Mouse (Mus musculus) midbrain, embryonic 13.5 days (tissue): ENCODE data around the gene Grik2. TPM values are rescaled to one million over a fixed set of nuclear protein-coding genes. Genes with fewer than 3 reads are reported as not detected.

Experiments
- ATAC-seq: fragments of 200-750 bp; cut with Nextera tagmentation; 2 replicates; pipeline ENCODE4 v1.8.0; 2017; ENCODE audit warnings: mild to moderate bottlenecking, moderate TSS enrichment, moderate library complexity
- H3K27ac ChIP-seq: fragments of 300-500 bp; sonication (generic); 2 replicates; pipeline ENCODE4 v1.5.1; 2015; ENCODE audit warnings: inconsistent platforms, mild to moderate bottlenecking, moderate library complexity
- H3K27me3 ChIP-seq: fragments of 300-500 bp; sonication (generic); 2 replicates; pipeline ENCODE4 v1.6.1; 2015; ENCODE audit warnings: mild to moderate bottlenecking, inconsistent platforms
- H3K36me3 ChIP-seq: fragments of 300-500 bp; sonication (generic); 2 replicates; pipeline ENCODE4 v1.6.1; 2015; ENCODE audit warnings: mild to moderate bottlenecking, inconsistent platforms
- H3K4me1 ChIP-seq: fragments of 300-500 bp; sonication (generic); replicated peaks from 2 replicates; pipeline ENCODE4 v1.6.1; 2015; ENCODE audit warnings: inconsistent platforms
- H3K4me2 ChIP-seq: fragments of 300-500 bp; sonication (generic); replicated peaks from 2 replicates; pipeline ENCODE4 v1.6.1; 2015; ENCODE audit warnings: moderate library complexity, mild to moderate bottlenecking, inconsistent platforms
- H3K4me3 ChIP-seq: fragments of 300-500 bp; sonication (generic); replicated peaks from 2 replicates; pipeline ENCODE4 v1.5.1; 2015; ENCODE audit warnings: mild to moderate bottlenecking, inconsistent platforms
- H3K9ac ChIP-seq: fragments of 300-500 bp; sonication (generic); replicated peaks from 2 replicates; pipeline ENCODE4 v1.6.1; 2015; ENCODE audit warnings: mild to moderate bottlenecking, inconsistent platforms
- H3K9me3 ChIP-seq: fragments of 300-500 bp; sonication (generic); 2 replicates; pipeline ENCODE4 v1.6.1; 2016; ENCODE audit warnings: mild to moderate bottlenecking, inconsistent platforms
- WGBS: fragments of 180-500 bp; shearing (Covaris S2); methylation state at CpG from one replicate; pipeline ENCODE4 v1.1.7; 2015; 5-methylcytosine and 5-hydroxymethylcytosine counted together
- polyA plus RNA-seq: library from polyadenylated mRNA; unstranded; fragments of >200 nt; fragmentation: Nextera tagmentation; extraction: Ambion mirVana; gene quantifications from 2 replicates; pipeline ENCODE4 v1.2.1, GENCODE M21; 2015

Grik2 gene
- polyA plus RNA-seq, 1 experiment from 2014 or later: 31.2 TPM

- H3K4me3 ChIP-seq: no peak overlapping the region
- H3K4me2 ChIP-seq: no peak overlapping the region
- H3K9ac ChIP-seq: no peak overlapping the region
- WGBS: 81% methylated on average over 2 of the region's 2 CpGs
- no peaks in the 10 kb centered on the region for H3K27me3 ChIP-seq
- H3K4me1 ChIP-seq: no peaks in the 10 kb centered on the region
- H3K36me3 ChIP-seq: no peaks in the 10 kb centered on the region
- H3K9me3 ChIP-seq: no peaks in the 10 kb centered on the region
- H3K27ac ChIP-seq: no peak overlapping the region
- ATAC-seq: no peak
Measured at GRCm38 (mm10) chr10:49639901-49640300, 148.7 kb downstream of the Grik2 start.

DNA sequence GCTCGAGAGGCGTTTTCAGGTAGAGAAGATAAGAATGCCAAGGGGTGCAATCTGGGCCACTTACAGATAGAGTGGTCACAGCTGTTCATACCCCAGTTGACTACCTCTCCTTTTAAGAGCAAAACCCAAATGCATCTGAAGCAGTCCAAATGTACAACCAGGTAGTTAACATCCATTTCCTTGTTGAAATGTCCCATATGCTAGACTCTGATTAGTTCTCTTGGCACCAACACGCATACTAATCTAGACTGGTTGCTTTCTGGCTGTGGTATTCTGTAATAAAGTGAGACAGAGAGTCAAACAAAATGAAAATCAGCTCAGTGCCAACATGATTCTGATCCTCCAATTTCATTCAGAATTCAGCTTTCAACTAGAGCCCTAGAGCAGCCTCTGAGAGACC, 164.6 kb downstream of the Grik2 start:
- H3K9ac ChIP-seq: no peak overlapping the region
- no peak overlapping the region for H3K4me3 ChIP-seq
- H3K36me3 ChIP-seq: no peaks in the 10 kb centered on the region
- no peak overlapping the region for H3K27ac ChIP-seq
- H3K27me3 ChIP-seq: no peaks in the 10 kb centered on the region
- no peaks in the 10 kb centered on the region for H3K9me3 ChIP-seq
- no peaks in the 10 kb centered on the region for H3K4me1 ChIP-seq
- no peak for ATAC-seq
- 92% methylated on average over 3 of the region's 3 CpGs for WGBS
- no peak overlapping the region for H3K4me2 ChIP-seq

DNA sequence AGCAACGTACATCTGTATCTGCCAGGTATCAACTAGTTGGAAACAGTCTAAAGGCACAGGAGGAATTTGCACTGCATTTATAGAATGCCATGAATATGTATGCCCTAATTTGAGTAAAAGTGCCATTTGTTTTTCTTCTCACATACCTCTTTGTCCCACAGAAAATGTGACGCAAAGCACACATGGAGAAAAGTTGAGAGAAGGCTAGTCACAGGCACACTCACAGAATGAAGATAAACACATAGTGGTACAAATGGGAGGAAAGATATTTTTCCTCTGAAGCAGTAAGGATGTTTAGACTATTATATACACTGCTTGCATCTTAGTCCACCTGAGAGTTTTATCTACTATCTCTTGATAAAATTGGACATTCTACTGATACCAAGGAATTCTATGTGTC, 190.9 kb downstream of the Grik2 start:
- no peak overlapping the region for H3K27ac ChIP-seq
- H3K36me3 ChIP-seq: no peaks in the 10 kb centered on the region
- H3K9ac ChIP-seq: no peak overlapping the region
- WGBS: 59% methylated on average over 2 of the region's 2 CpGs
- no peak overlapping the region for H3K4me3 ChIP-seq
- H3K4me2 ChIP-seq: no peak overlapping the region
- no peak for ATAC-seq
- no peaks in the 10 kb centered on the region for H3K4me1 ChIP-seq
- no peaks in the 10 kb centered on the region for H3K27me3 ChIP-seq
- H3K9me3 ChIP-seq: no peaks in the 10 kb centered on the region

DNA sequence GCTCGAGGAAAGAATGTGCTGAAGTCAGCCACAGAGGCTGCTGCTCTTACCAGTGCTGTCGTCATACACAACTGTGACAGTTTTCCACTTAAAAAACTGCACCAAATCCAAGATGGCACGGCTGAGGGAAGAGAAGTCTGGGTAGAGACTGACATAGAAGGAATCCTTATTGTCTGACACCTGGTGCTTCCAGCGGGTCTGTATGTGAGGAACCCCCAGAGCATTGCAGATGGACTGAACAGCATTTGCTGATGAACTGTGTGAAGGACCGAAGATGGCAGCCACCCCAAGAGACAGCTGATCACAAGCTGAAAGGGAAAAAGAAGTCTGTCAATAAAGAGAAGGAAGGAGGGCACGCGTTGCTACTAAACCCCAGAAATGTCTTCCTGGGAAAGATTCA, 215.1 kb downstream of the Grik2 start:
- no peak overlapping the region for H3K4me2 ChIP-seq
- no peaks in the 10 kb centered on the region for H3K9me3 ChIP-seq
- no peak overlapping the region for H3K27ac ChIP-seq
- H3K27me3 ChIP-seq: no peaks in the 10 kb centered on the region
- H3K4me1 ChIP-seq: no peaks in the 10 kb centered on the region
- no peak overlapping the region for H3K4me3 ChIP-seq
- H3K36me3 ChIP-seq: no peaks in the 10 kb centered on the region; the same call in 1 of the 2 replicates
- no peak for ATAC-seq
- 84% methylated on average over 7 of the region's 7 CpGs for WGBS
- H3K9ac ChIP-seq: no peak overlapping the region

DNA sequence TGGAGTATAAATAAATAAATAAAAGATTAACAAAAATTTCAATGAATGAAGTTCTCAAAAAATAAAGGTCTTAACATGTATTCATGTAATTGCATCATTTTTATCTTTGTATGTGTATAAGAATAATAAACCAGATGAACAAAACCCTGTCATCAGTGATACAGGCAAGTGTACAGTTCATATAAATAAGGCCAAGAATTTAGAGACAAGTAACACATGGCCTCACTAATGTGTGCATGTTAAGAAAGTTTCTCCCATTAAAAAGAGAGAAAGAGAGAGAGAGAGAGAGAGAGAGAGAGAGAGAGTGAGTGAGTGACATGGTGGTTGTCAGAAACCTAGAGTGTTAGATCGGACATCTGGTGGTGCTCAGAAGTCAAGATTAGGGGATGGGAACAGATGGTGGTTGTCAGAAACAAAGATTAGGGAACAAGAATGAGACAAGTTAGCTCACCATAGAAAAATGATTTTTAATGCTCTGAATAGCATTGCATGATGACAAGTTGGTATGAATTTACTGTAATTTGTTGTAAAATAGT, 228.6 kb downstream of the Grik2 start:
- Histone ChIP-seq H3K4me1 (no peaks in the 10 kb centered on the region), H3K27me3 (no peaks in the 10 kb centered on the region), H3K4me2 (no peak overlapping the region), H3K9ac (no peak overlapping the region), H3K9me3 (no peaks in the 10 kb centered on the region), H3K36me3 (no peaks in the 10 kb centered on the region), H3K27ac (no peak overlapping the region), H3K4me3 (no peak overlapping the region)
- 71% methylated on average over 1 of the region's 1 CpGs for WGBS
- ATAC-seq: no peak

GRCm38 (mm10) chr10:49542249-49542648, 246.3 kb downstream of the Grik2 start:
- no peak for ATAC-seq
- WGBS: 67% methylated on average over 1 of the region's 1 CpGs
- H3K9ac ChIP-seq: no peak overlapping the region
- no peaks in the 10 kb centered on the region for H3K27me3 ChIP-seq
- H3K4me1 ChIP-seq: no peaks in the 10 kb centered on the region
- H3K27ac ChIP-seq: no peak overlapping the region
- no peaks in the 10 kb centered on the region for H3K36me3 ChIP-seq
- no peaks in the 10 kb centered on the region for H3K9me3 ChIP-seq
- H3K4me3 ChIP-seq: no peak overlapping the region
- H3K4me2 ChIP-seq: no peak overlapping the region

- Histone ChIP-seq H3K9me3 (no peaks in the 10 kb centered on the region), H3K4me3 (no peak overlapping the region), H3K9ac (no peak overlapping the region), H3K36me3 (no peaks in the 10 kb centered on the region), H3K27ac (no peak overlapping the region), H3K4me1 (no peaks in the 10 kb centered on the region), H3K27me3 (no peaks in the 10 kb centered on the region), H3K4me2 (no peak overlapping the region)
- WGBS: 91% methylated on average over 1 of the region's 1 CpGs
- ATAC-seq: no peak
Measured at GRCm38 (mm10) chr10:49519752-49520151, 268.8 kb downstream of the Grik2 start.

DNA sequence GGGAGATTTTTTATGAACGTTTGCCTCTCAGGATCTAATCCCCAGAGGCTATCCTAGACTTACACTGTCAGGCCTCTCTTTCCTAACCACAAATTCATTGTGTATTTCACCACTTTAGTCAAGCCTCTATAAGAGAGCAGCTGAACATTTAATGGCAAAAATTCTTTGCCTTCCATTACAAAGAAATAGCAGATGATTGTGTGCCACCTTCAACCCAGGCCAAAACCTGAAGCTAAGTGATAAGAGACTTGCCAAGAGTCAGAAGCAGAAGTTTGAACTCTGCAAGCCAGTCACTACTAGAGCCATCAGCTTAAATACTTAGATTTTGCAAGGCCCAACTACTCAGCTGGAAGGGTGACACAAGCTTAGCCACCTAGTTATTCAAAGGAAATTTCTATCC, 287.9 kb downstream of the Grik2 start:
- Histone ChIP-seq H3K9ac (no peak overlapping the region), H3K4me2 (no peak overlapping the region), H3K9me3 (no peaks in the 10 kb centered on the region), H3K4me3 (no peak overlapping the region), H3K27ac (no peak overlapping the region), H3K36me3 (peaks cover 2% of the 10 kb centered on the region; the same call in 1 of the 2 replicates), H3K27me3 (no peaks in the 10 kb centered on the region), H3K4me1 (no peaks in the 10 kb centered on the region)
- no peak for ATAC-seq
- WGBS: 64% methylated on average over 1 of the region's 1 CpGs

DNA sequence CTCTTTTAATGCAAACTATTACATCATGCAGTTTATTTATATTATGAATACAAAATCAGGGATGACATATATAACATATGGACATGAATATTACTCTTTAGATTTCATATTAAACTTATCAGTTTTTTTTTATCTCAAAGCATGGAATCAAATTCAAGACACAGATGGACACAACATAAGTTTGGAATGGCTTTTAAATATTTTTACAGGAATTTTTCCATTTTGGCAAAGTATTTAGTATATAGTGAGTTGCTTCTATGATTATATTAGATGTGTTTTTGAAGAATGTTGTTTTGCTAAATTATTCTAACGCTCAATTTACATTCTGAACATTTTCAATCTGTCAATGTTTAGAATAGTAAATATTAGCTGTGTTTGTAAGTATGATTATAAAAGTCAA, 291.3 kb downstream of the Grik2 start:
- Histone ChIP-seq H3K4me3 (no peak overlapping the region), H3K4me2 (no peak overlapping the region), H3K27me3 (no peaks in the 10 kb centered on the region), H3K4me1 (no peaks in the 10 kb centered on the region), H3K27ac (no peak overlapping the region), H3K36me3 (peaks cover 5% of the 10 kb centered on the region; the same call in 1 of the 2 replicates), H3K9ac (no peak overlapping the region), H3K9me3 (no peaks in the 10 kb centered on the region)
- 97% methylated on average over 1 of the region's 1 CpGs for WGBS
- no peak for ATAC-seq

- H3K27me3 ChIP-seq: no peaks in the 10 kb centered on the region
- ATAC-seq: no peak
- WGBS: 89% methylated on average over 4 of the region's 4 CpGs
- H3K4me1 ChIP-seq: no peaks in the 10 kb centered on the region
- H3K4me3 ChIP-seq: no peak overlapping the region
- H3K4me2 ChIP-seq: no peak overlapping the region
- H3K27ac ChIP-seq: no peak overlapping the region
- H3K9ac ChIP-seq: no peak overlapping the region
- no peaks in the 10 kb centered on the region for H3K36me3 ChIP-seq
- no peaks in the 10 kb centered on the region for H3K9me3 ChIP-seq
Measured at GRCm38 (mm10) chr10:49481439-49481838, 307.1 kb downstream of the Grik2 start.

DNA sequence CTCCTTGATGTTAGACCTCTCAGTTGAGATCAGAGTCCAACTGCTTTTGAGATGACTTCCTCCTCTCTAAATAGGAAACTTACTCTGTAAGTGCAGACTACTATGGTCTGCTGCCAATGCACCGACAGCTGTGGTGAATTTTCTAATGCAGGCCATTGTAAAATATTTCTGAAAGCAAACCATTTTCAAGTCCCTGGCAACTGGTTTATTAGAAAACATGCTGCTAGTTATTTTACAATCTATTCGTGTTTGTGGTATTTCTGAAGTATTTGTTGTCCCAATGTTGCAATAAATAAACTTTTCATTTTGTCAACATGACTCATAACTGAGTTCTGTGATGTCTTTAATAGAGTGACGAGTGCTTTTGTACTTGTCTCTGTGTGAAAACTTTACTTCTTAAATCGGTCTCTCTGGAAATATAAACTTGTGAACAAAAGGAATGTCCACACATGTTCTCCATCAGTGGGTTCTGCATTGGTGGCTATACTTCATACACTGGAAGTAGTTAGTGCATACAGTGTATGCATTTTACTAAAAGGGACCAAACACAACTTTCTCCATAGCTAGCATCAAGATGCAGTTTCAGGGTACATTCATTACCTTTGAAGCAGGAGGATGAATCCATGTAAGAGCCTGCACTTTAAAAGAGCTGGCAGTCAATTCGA, 308.3 kb downstream of the Grik2 start:
- no peak overlapping the region for H3K4me2 ChIP-seq
- no peaks in the 10 kb centered on the region for H3K9me3 ChIP-seq
- 84% methylated on average over 5 of the region's 5 CpGs for WGBS
- ATAC-seq: no peak
- H3K27ac ChIP-seq: no peak overlapping the region
- no peaks in the 10 kb centered on the region for H3K27me3 ChIP-seq
- H3K4me1 ChIP-seq: no peaks in the 10 kb centered on the region
- no peaks in the 10 kb centered on the region for H3K36me3 ChIP-seq
- no peak overlapping the region for H3K4me3 ChIP-seq
- H3K9ac ChIP-seq: no peak overlapping the region

DNA sequence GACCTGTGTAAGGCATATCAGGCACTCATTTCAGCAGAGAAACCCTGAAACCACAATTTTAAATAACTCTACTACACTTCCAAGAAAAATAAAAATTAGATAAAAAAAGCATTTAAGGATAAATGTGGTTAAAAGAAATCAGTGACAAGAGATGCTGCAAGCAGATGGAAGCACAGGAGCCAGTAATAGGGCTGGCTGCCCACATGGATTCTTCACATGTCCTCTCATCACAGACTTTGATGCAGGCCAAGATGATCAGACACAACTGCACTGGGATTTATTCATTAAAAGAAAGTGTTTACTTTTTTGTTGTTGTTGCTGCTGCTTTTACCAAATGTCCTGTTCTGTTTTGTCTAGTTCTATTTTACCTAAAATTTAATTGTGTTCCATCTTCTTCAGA, 315.0 kb downstream of the Grik2 start:
- Histone ChIP-seq H3K4me2 (no peak overlapping the region), H3K4me3 (no peak overlapping the region), H3K9me3 (no peaks in the 10 kb centered on the region), H3K9ac (no peak overlapping the region), H3K27me3 (no peaks in the 10 kb centered on the region), H3K4me1 (no peaks in the 10 kb centered on the region), H3K36me3 (no peaks in the 10 kb centered on the region), H3K27ac (no peak overlapping the region)
- no peak for ATAC-seq

GRCm38 (mm10) chr10:49456791-49457190, 331.8 kb downstream of the Grik2 start:
- no peaks in the 10 kb centered on the region for H3K4me1 ChIP-seq
- H3K27me3 ChIP-seq: no peaks in the 10 kb centered on the region
- H3K4me2 ChIP-seq: no peak overlapping the region
- H3K36me3 ChIP-seq: no peaks in the 10 kb centered on the region
- H3K4me3 ChIP-seq: no peak overlapping the region
- no peak overlapping the region for H3K9ac ChIP-seq
- ATAC-seq: no peak
- WGBS: 88% methylated on average over 2 of the region's 2 CpGs
- H3K9me3 ChIP-seq: no peaks in the 10 kb centered on the region
- H3K27ac ChIP-seq: no peak overlapping the region
